Mouse (Mus musculus) midbrain, embryonic 13.5 days (tissue): ENCODE results near the gene Ssbp3. TPM values are rescaled to one million over a fixed set of nuclear protein-coding genes. Genes with fewer than 3 reads are reported as not detected.

Source experiments
- ATAC-seq: fragments of 200-750 bp; cut with Nextera tagmentation; 2 replicates; pipeline ENCODE4 v1.8.0; 2017; ENCODE audit warnings: mild to moderate bottlenecking, moderate TSS enrichment, moderate library complexity
- H3K27ac ChIP-seq: fragments of 300-500 bp; sonication (generic); 2 replicates; pipeline ENCODE4 v1.5.1; 2015; ENCODE audit warnings: inconsistent platforms, mild to moderate bottlenecking, moderate library complexity
- H3K27me3 ChIP-seq: fragments of 300-500 bp; sonication (generic); 2 replicates; pipeline ENCODE4 v1.6.1; 2015; ENCODE audit warnings: mild to moderate bottlenecking, inconsistent platforms
- H3K36me3 ChIP-seq: fragments of 300-500 bp; sonication (generic); 2 replicates; pipeline ENCODE4 v1.6.1; 2015; ENCODE audit warnings: mild to moderate bottlenecking, inconsistent platforms
- H3K4me1 ChIP-seq: fragments of 300-500 bp; sonication (generic); replicated peaks from 2 replicates; pipeline ENCODE4 v1.6.1; 2015; ENCODE audit warnings: inconsistent platforms
- H3K4me2 ChIP-seq: fragments of 300-500 bp; sonication (generic); replicated peaks from 2 replicates; pipeline ENCODE4 v1.6.1; 2015; ENCODE audit warnings: moderate library complexity, mild to moderate bottlenecking, inconsistent platforms
- H3K4me3 ChIP-seq: fragments of 300-500 bp; sonication (generic); replicated peaks from 2 replicates; pipeline ENCODE4 v1.5.1; 2015; ENCODE audit warnings: mild to moderate bottlenecking, inconsistent platforms
- H3K9ac ChIP-seq: fragments of 300-500 bp; sonication (generic); replicated peaks from 2 replicates; pipeline ENCODE4 v1.6.1; 2015; ENCODE audit warnings: mild to moderate bottlenecking, inconsistent platforms
- H3K9me3 ChIP-seq: fragments of 300-500 bp; sonication (generic); 2 replicates; pipeline ENCODE4 v1.6.1; 2016; ENCODE audit warnings: mild to moderate bottlenecking, inconsistent platforms
- WGBS: fragments of 180-500 bp; shearing (Covaris S2); methylation state at CpG from one replicate; pipeline ENCODE4 v1.1.7; 2015; 5-methylcytosine and 5-hydroxymethylcytosine counted together
- polyA plus RNA-seq: library from polyadenylated mRNA; unstranded; fragments of >200 nt; fragmentation: Nextera tagmentation; extraction: Ambion mirVana; gene quantifications from 2 replicates; pipeline ENCODE4 v1.2.1, GENCODE M21; 2015

Gene Ssbp3
- polyA plus RNA-seq, 1 experiment from 2014 or later: 229 TPM

GRCm38 (mm10) chr4:107052962-107053553, 142.6 kb downstream of the Ssbp3 start:
- Histone ChIP-seq H3K9me3 (no peaks in the 10 kb centered on the region), H3K4me2 (no peak overlapping the region), H3K9ac (no peak overlapping the region), H3K4me3 (no peak overlapping the region), H3K27me3 (no peaks in the 10 kb centered on the region), H3K4me1 (0 out of 2 replicates have a peak, but pooled peaks cover 3% of the 10 kb centered on the region), H3K36me3 (peaks cover 47% of the 10 kb centered on the region), H3K27ac (peak overlapping the region; percentile 51)
- no peak for ATAC-seq
- 45% methylated on average over 5 of the region's 5 CpGs for WGBS

GRCm38 (mm10) chr4:107056088-107056487, 145.6 kb downstream of the Ssbp3 start:
- Histone ChIP-seq H3K27ac (0 out of 2 replicates have a peak overlapping the region, but pooled peaks have one; percentile 25), H3K9ac (no peak overlapping the region), H3K36me3 (peaks cover 57% of the 10 kb centered on the region), H3K9me3 (no peaks in the 10 kb centered on the region), H3K4me3 (no peak overlapping the region), H3K4me2 (no peak overlapping the region), H3K4me1 (0 out of 2 replicates have a peak, but pooled peaks cover 2% of the 10 kb centered on the region), H3K27me3 (no peaks in the 10 kb centered on the region)
- no peak for ATAC-seq
- 98% methylated on average over 3 of the region's 3 CpGs for WGBS

GRCm38 (mm10) chr4:107058346-107058745, 147.8 kb downstream of the Ssbp3 start:
- ATAC-seq: no peak
- Histone ChIP-seq H3K9ac (no peak overlapping the region), H3K27me3 (no peaks in the 10 kb centered on the region), H3K9me3 (no peaks in the 10 kb centered on the region), H3K36me3 (peaks cover 75% of the 10 kb centered on the region), H3K4me1 (no peaks in the 10 kb centered on the region), H3K4me2 (no peak overlapping the region), H3K4me3 (no peak overlapping the region), H3K27ac (no peak overlapping the region)
- WGBS: 91% methylated on average over 5 of the region's 5 CpGs

DNA sequence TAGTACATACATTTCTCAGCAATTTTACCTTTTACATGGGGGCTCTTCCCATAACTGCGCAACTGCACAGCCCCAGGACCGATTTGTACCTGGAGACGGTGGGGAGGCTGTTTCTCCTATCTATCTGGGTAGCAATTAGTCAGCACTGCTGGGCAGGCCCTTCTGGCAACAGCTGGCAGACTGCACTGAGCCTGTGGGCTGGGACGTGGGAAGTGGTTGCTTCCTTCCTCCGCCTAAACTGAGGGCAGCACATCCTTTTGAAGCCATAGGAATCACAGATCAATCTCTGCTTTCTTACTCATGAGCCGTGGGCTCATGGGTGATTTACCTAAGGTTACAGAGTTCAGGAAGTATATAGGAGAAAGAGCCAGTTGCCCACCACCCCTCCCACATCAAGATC, 148.3 kb downstream of the Ssbp3 start:
- Histone ChIP-seq H3K36me3 (peaks cover 80% of the 10 kb centered on the region), H3K27ac (no peak overlapping the region), H3K9me3 (no peaks in the 10 kb centered on the region), H3K4me1 (no peaks in the 10 kb centered on the region), H3K27me3 (no peaks in the 10 kb centered on the region), H3K9ac (no peak overlapping the region), H3K4me2 (no peak overlapping the region), H3K4me3 (no peak overlapping the region)
- WGBS: 89% methylated on average over 6 of the region's 6 CpGs
- no peak for ATAC-seq

- no peak for ATAC-seq
- whole genome bisulfite sequencing: 96% methylated on average over 4 of the region's 4 CpGs
- H3K36me3 ChIP-seq: peaks cover 79% of the 10 kb centered on the region
Observed at GRCm38 (mm10) chr4:107061560-107061959, 151.1 kb downstream of the Ssbp3 start.

GRCm38 (mm10) chr4:107063214-107063613, 152.7 kb downstream of the Ssbp3 start:
- Histone ChIP-seq H3K27me3 (peaks cover 2% of the 10 kb centered on the region; the same call in 1 of the 2 replicates), H3K4me3 (no peak overlapping the region), H3K4me2 (no peak overlapping the region), H3K9me3 (no peaks in the 10 kb centered on the region), H3K9ac (no peak overlapping the region), H3K36me3 (peaks cover 63% of the 10 kb centered on the region), H3K27ac (no peak overlapping the region), H3K4me1 (peaks cover 20% of the 10 kb centered on the region)
- ATAC-seq: no peak
- 90% methylated on average over 3 of the region's 3 CpGs for WGBS

More at GRCm38 (mm10) chr4:107061560-107061959, 151.1 kb downstream of the Ssbp3 start:
- H3K4me3 ChIP-seq: no peak overlapping the region
- H3K9ac ChIP-seq: no peak overlapping the region
- H3K27me3 ChIP-seq: no peaks in the 10 kb centered on the region
- no peak overlapping the region for H3K4me2 ChIP-seq
- no peaks in the 10 kb centered on the region for H3K9me3 ChIP-seq
- no peak overlapping the region for H3K27ac ChIP-seq
- peaks cover 13% of the 10 kb centered on the region for H3K4me1 ChIP-seq

- no peak overlapping the region for H3K4me2 ChIP-seq
- no peak overlapping the region for H3K4me3 ChIP-seq
- peaks cover 49% of the 10 kb centered on the region for H3K36me3 ChIP-seq
- WGBS: 91% methylated on average over 5 of the region's 5 CpGs
- H3K4me1 ChIP-seq: peaks cover 20% of the 10 kb centered on the region
- no peaks in the 10 kb centered on the region for H3K9me3 ChIP-seq
- H3K27ac ChIP-seq: no peak overlapping the region
- peaks cover 5% of the 10 kb centered on the region; the same call in 1 of the 2 replicates for H3K27me3 ChIP-seq
- H3K9ac ChIP-seq: no peak overlapping the region
- no peak for ATAC-seq
Observed at GRCm38 (mm10) chr4:107064394-107065098, 154.0 kb downstream of the Ssbp3 start.

DNA sequence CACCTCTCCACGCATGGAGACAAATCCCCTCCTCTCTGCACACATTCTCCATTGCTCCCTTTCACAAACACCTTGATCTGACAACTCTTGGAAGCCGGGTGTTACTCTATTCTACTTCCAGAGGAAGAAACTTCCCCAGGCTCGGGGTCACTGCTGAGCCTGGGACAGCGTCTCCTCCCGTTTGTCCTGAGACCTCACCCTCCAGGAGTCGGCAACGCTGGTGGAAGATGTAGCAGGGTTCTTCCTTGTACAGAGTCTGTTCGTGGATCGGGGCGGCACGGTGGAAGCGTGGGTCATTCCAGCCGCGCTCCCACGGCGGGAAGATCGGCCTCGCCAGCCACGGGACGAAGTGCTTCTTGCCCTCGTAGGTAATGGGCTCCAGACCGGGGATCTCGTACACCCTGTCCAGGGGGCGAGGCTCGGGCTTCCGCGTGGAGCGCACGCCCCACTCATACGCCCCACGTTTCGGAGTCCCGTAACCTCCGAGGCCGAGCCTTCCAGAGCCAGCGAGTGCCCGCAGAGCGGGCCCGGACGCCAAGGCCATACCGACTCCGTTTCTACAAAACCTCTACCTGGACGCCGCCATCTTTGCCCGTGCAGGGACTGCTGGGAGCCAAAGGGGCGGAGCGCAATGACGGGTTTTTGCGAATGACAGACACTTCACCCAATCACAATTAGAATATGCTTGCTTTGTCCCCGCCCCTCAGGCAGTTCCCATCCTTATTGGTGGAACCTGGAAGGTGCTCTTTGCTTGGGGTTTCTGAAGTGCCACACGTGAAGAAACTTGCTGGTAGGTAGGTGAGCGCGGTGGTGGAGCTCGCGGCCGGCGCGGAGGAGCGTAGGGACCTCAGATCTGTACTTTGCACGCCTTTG, 156.0 kb downstream of the Ssbp3 start, which contains the start of the genes Mrpl37 and Cyb5rl:
Mrpl37 (minus strand) TSS at position 617 of the 873 bp plus-strand sequence.
Cyb5rl (plus strand) TSS at position 737 of the 873 bp plus-strand sequence.
- peak; percentile 98 for ATAC-seq
- peaks cover 31% of the 10 kb centered on the region for H3K36me3 ChIP-seq
- H3K4me2 ChIP-seq: peak within 1 kb of the TSS; percentile 93
- H3K9me3 ChIP-seq: no peaks in the 10 kb centered on the region
- peaks cover 5% of the 10 kb centered on the region; the same call in 1 of the 2 replicates for H3K27me3 ChIP-seq
- under 1% methylated on average over 59 of the region's 60 CpGs for WGBS
- H3K4me1 ChIP-seq: peaks cover 20% of the 10 kb centered on the region
- peak within 1 kb of the TSS; percentile 84 for H3K9ac ChIP-seq
- H3K4me3 ChIP-seq: peak within 1 kb of the TSS; percentile 87
- H3K27ac ChIP-seq: peak within 1 kb of the TSS; percentile 49

DNA sequence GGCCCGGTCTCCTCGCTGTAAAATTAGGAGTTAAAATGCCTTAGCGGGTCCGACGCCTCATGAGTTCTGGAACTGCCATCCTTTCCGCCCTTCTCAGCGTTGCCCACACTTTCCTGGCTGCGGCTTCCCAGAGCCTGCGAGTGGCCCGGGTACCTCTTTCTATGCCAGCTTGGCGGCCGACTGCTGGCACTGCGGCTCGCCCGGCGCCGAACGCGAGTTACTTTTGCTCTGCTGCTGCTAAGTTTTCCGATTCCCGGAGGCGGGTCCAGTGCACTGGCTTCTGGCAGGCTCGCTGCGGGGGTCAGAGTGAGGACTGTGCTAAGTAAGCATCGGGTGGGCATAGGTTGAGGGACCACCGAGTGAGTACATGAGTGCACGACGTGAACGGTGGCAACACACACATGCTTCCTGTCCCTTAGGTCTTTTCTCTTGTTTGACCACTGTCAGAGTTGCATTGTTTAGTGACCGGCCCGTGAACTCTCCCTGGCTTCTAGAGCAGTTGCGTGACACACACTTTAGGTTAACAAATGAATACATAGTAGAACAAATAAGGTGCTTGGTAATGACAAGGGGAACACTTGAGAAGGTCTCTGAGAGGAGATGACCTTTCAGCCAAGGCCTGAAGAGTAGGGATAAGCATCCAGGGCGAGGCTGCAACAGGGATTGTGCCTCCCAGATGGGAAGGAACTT, 156.8 kb downstream of the Ssbp3 start:
- no peaks in the 10 kb centered on the region for H3K9me3 ChIP-seq
- peaks cover 20% of the 10 kb centered on the region for H3K4me1 ChIP-seq
- peak overlapping the region; percentile 87 for H3K4me3 ChIP-seq
- H3K27me3 ChIP-seq: peaks cover 5% of the 10 kb centered on the region; the same call in 1 of the 2 replicates
- H3K36me3 ChIP-seq: peaks cover 25% of the 10 kb centered on the region
- ATAC-seq: peak; percentile 22
- peak overlapping the region; percentile 93 for H3K4me2 ChIP-seq
- no peak overlapping the region for H3K27ac ChIP-seq
- 3% methylated on average over 33 of the region's 33 CpGs for WGBS
- H3K9ac ChIP-seq: peak overlapping the region; percentile 65

- Histone ChIP-seq H3K4me3 (no peak overlapping the region), H3K27ac (no peak overlapping the region), H3K9me3 (no peaks in the 10 kb centered on the region), H3K36me3 (no peaks in the 10 kb centered on the region), H3K4me1 (peaks cover 13% of the 10 kb centered on the region), H3K9ac (no peak overlapping the region), H3K27me3 (peaks cover 5% of the 10 kb centered on the region; the same call in 1 of the 2 replicates), H3K4me2 (no peak overlapping the region)
- no peak for ATAC-seq
- WGBS: 80% methylated on average over 9 of the region's 9 CpGs
Observed at GRCm38 (mm10) chr4:107072343-107072742, 161.8 kb downstream of the Ssbp3 start.

DNA sequence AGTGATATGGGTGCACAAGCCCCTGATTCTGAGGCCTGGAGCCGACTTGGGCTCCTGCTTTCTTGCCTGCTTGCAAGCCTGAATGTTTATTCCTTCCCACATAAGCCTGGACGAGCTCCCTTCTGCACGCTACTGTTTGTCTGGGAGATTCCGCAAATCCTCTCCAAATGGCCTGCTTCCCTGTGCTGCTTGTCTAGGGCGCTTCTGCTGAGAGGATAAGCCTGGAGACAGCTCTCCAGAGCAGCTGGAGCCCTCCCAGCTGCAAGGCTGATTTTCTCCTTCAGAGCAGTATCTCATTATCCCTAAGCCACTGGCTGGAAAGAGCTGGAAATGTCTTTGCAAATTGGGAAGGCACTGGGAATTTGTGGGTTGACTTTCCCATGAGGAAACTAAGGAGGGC, 165.0 kb downstream of the Ssbp3 start:
- no peaks in the 10 kb centered on the region for H3K9me3 ChIP-seq
- WGBS: 31% methylated on average over 5 of the region's 5 CpGs
- no peak overlapping the region for H3K4me3 ChIP-seq
- ATAC-seq: 0 out of 2 replicates have a peak, but pooled peaks have one; percentile 65
- H3K4me1 ChIP-seq: peaks cover 15% of the 10 kb centered on the region
- peak overlapping the region; percentile 71 for H3K27ac ChIP-seq
- no peaks in the 10 kb centered on the region for H3K27me3 ChIP-seq
- H3K36me3 ChIP-seq: no peaks in the 10 kb centered on the region
- H3K9ac ChIP-seq: 0 out of 2 replicates have a peak overlapping the region, but pooled peaks have one; percentile 5
- H3K4me2 ChIP-seq: no peak overlapping the region
